In the genomic region with DNA sequence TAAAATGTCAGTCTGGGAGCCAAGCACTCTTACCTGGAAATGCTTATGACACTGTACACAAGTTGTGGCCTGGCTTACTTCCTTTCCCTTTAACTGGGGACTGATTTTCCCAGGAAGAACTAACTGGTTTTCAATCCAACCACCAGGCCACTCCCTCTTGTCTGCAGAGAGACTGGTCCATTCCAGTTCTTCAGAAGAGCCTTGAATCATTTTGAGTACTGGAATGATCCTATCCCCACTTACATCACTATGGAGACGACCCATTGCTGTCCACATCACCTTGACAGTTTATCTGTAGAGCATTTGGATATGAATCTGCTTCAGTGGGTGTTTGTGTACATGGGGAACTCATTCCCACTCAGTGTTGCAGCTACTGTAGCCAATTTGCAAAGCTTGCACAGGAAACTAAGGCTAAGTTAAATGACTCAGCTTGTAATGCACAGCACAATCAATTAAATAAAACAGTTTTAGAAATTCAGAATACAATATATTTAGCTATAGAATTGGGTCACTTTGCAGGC, we compare ENCODE assay signal across 23 mouse cellular contexts.
DNase-seq lines count a peak whose midpoint lies in the region.
"Had no signal": no experiment of that assay in that cellular context is flagged by ENCODE, and none has a peak within 500 bp of the region (broad histone marks: within the 10 kb centered on the region; RNA-seq: fewer than 3 reads in every experiment).

No protein-coding gene starts in this region.

- peak; percentile 25 to 61 for DNase-seq in layer of hippocampus, adult 18-20 months (ENCODE audit: low spot score in 2 of 2)
- DNase-seq in layer of hippocampus, postnatal 25 days (ENCODE audit: extremely low spot score in 1 of 2, low spot score in 1 of 2), result no peak
- peak; percentile 12 to 23 for DNase-seq in right cerebral cortex, adult 2 months (ENCODE audit: low spot score in 2 of 2)
- no peak for DNase-seq in right cerebral cortex, postnatal 25 days
- DNase-seq in layer of hippocampus, adult 9-11 months, result peak; percentile 53
- no peak for DNase-seq in lung, postnatal 10 days
- no peak for DNase-seq in testis, postnatal 10 days (ENCODE audit: low spot score)
- DNase-seq: adrenal gland, postnatal 25 days; cerebellum, adult 18-20 months; cerebellum, postnatal 10 days; forebrain, postnatal 0 days; gastrocnemius, adult 2 months; gastrocnemius, postnatal 36 days; heart, adult 18-20 months; heart, postnatal 36 days; kidney, adult 2 months; kidney, postnatal 36 days; liver, embryonic 13.5 days; lung, adult 18-20 months; right cerebral cortex, postnatal 14 days; spleen, adult 18-20 months; thymus, adult 2 months; thymus, postnatal 36 days had no signal

Comparison
In these comparisons a context has a peak if more than half of its experiments do, and no peak if none do; other contexts are left out.
1. DNase-seq: peak in layer of hippocampus, adult 18-20 months (2 of 2), right cerebral cortex, adult 2 months (2 of 2) and layer of hippocampus, adult 9-11 months (single experiment); none in layer of hippocampus, postnatal 25 days (0 of 2), right cerebral cortex, postnatal 25 days (single experiment), lung, postnatal 10 days (single experiment) and testis, postnatal 10 days (single experiment).